Mouse (Mus musculus) midbrain, embryonic 12.5 days (tissue): ENCODE results near the gene Rnf31. TPM values are rescaled to one million over a fixed set of nuclear protein-coding genes. Genes with fewer than 3 reads are reported as not detected.
A peak's percentile ranks its signal among the peaks of the same experiment; 100 is the strongest.

Experiments used
- ATAC-seq: fragments of 200-750 bp; cut with Nextera tagmentation; 2 replicates; pipeline ENCODE4 v1.8.0; 2017; ENCODE audit warnings: low read depth, moderate TSS enrichment, moderate library complexity; ENCODE audit not compliant: low FRiP score
- H3K27ac ChIP-seq: fragments of 300-500 bp; sonication (generic); replicated peaks from 2 replicates; pipeline ENCODE4 v1.5.1; 2016; ENCODE audit warnings: mild to moderate bottlenecking
- H3K27me3 ChIP-seq: fragments of 300-500 bp; sonication (generic); 2 replicates; pipeline ENCODE4 v1.6.1; 2016; ENCODE audit warnings: mild to moderate bottlenecking
- H3K36me3 ChIP-seq: fragments of 300-500 bp; sonication (generic); 2 replicates; pipeline ENCODE4 v1.6.1; 2016
- H3K4me1 ChIP-seq: fragments of 300-500 bp; sonication (generic); 2 replicates; pipeline ENCODE4 v1.6.1; 2016
- H3K4me2 ChIP-seq: fragments of 300-500 bp; sonication (generic); replicated peaks from 2 replicates; pipeline ENCODE4 v1.6.1; 2016; ENCODE audit warnings: mild to moderate bottlenecking, moderate library complexity
- H3K4me3 ChIP-seq: fragments of 300-500 bp; sonication (generic); 2 replicates; pipeline ENCODE4 v1.5.1; 2016; ENCODE audit warnings: mild to moderate bottlenecking
- H3K9ac ChIP-seq: fragments of 300-500 bp; sonication (generic); replicated peaks from 2 replicates; pipeline ENCODE4 v1.6.1; 2016; ENCODE audit warnings: mild to moderate bottlenecking, moderate library complexity
- H3K9me3 ChIP-seq: fragments of 300-500 bp; sonication (generic); 2 replicates; pipeline ENCODE4 v1.6.1; 2016; ENCODE audit warnings: mild to moderate bottlenecking
- WGBS: fragments of 180-500 bp; shearing (Covaris S2); methylation state at CpG from one replicate; pipeline ENCODE4 v1.1.7; 2016; 5-methylcytosine and 5-hydroxymethylcytosine counted together
- polyA plus RNA-seq: library from polyadenylated mRNA; unstranded; fragments of >200 nt; fragmentation: Nextera tagmentation; extraction: Ambion mirVana; gene quantifications from 2 replicates; pipeline ENCODE4 v1.2.1, GENCODE M21; 2016

The Rnf31 gene
- polyA plus RNA-seq, 1 experiment from 2014 or later = 20.0 TPM

- H3K27ac ChIP-seq = peak overlapping the region; percentile 82
- ATAC-seq = peak; percentile 44; the same call in 1 of the 2 replicates
- peaks cover 21% of the 10 kb centered on the region for H3K36me3 ChIP-seq
- H3K4me3 ChIP-seq = peak overlapping the region; percentile 69
- H3K4me2 ChIP-seq = peak overlapping the region; percentile 90
- peak overlapping the region; percentile 81 for H3K9ac ChIP-seq
- H3K4me1 ChIP-seq = peaks cover 15% of the 10 kb centered on the region
- H3K27me3 ChIP-seq = no peaks in the 10 kb centered on the region
- no peaks in the 10 kb centered on the region for H3K9me3 ChIP-seq
- 34% methylated on average over 6 of the region's 6 CpGs for WGBS
These were observed 12.7 kb upstream of the Rnf31 start for GRCm38 (mm10) chr14:55578668-55579269.

GRCm38 (mm10) chr14:55579511-55580496, 11.7 kb upstream of the Rnf31 start:
- ATAC-seq = no peak
- 85% methylated on average over 23 of the region's 23 CpGs for WGBS
- no peaks in the 10 kb centered on the region for H3K27me3 ChIP-seq
- H3K4me3 ChIP-seq = no peak overlapping the region
- peaks cover 19% of the 10 kb centered on the region for H3K4me1 ChIP-seq
- peaks cover 21% of the 10 kb centered on the region for H3K36me3 ChIP-seq
- H3K9me3 ChIP-seq = no peaks in the 10 kb centered on the region
- no peak overlapping the region for H3K9ac ChIP-seq
- no peak overlapping the region for H3K27ac ChIP-seq
- H3K4me2 ChIP-seq = no peak overlapping the region

GRCm38 (mm10) chr14:55580731-55581130, 10.8 kb upstream of the Rnf31 start:
- H3K4me3 ChIP-seq = no peak overlapping the region
- peaks cover 21% of the 10 kb centered on the region for H3K36me3 ChIP-seq
- no peak overlapping the region for H3K4me2 ChIP-seq
- no peak overlapping the region for H3K27ac ChIP-seq
- no peaks in the 10 kb centered on the region for H3K9me3 ChIP-seq
- no peak overlapping the region for H3K9ac ChIP-seq
- no peak for ATAC-seq
- H3K27me3 ChIP-seq = no peaks in the 10 kb centered on the region
- H3K4me1 ChIP-seq = peaks cover 24% of the 10 kb centered on the region
- WGBS = 95% methylated on average over 16 of the region's 16 CpGs

- ATAC-seq = no peak
- Histone ChIP-seq H3K36me3 (peaks cover 25% of the 10 kb centered on the region), H3K4me2 (no peak overlapping the region), H3K27ac (no peak overlapping the region), H3K9ac (no peak overlapping the region), H3K9me3 (no peaks in the 10 kb centered on the region), H3K4me3 (no peak overlapping the region), H3K4me1 (peaks cover 24% of the 10 kb centered on the region), H3K27me3 (no peaks in the 10 kb centered on the region)
- 79% methylated on average over 9 of the region's 9 CpGs for WGBS
These were observed 9.4 kb upstream of the Rnf31 start for GRCm38 (mm10) chr14:55581981-55582681.

GRCm38 (mm10) chr14:55584303-55584701, 7.2 kb upstream of the Rnf31 start:
- 37% methylated on average over 5 of the region's 5 CpGs for WGBS
- Histone ChIP-seq H3K4me2 (peak overlapping the region; percentile 70), H3K36me3 (peaks cover 32% of the 10 kb centered on the region), H3K9me3 (no peaks in the 10 kb centered on the region), H3K27ac (no peak overlapping the region), H3K4me3 (peak overlapping the region; percentile 46), H3K4me1 (peaks cover 12% of the 10 kb centered on the region), H3K9ac (peak overlapping the region; percentile 63; the same call in 1 of the 2 replicates), H3K27me3 (no peaks in the 10 kb centered on the region)
- no peak for ATAC-seq

GRCm38 (mm10) chr14:55584702-55585565, 6.6 kb upstream of the Rnf31 start, which contains the start of gene Emc9:
Emc9 (minus strand) TSS chr14:55585302.
- Histone ChIP-seq H3K4me2 (peak within 1 kb of the TSS; percentile 70), H3K4me3 (peak within 1 kb of the TSS; percentile 46), H3K4me1 (peaks cover 12% of the 10 kb centered on the region), H3K9ac (peak within 1 kb of the TSS; percentile 63), H3K27me3 (no peaks in the 10 kb centered on the region), H3K36me3 (peaks cover 32% of the 10 kb centered on the region), H3K27ac (0 out of 2 replicates have a peak within 1 kb of the TSS, but pooled peaks have one; percentile 30), H3K9me3 (no peaks in the 10 kb centered on the region)
- 2% methylated on average over 43 of the region's 43 CpGs for WGBS
- peak; percentile 47; the same call in 1 of the 2 replicates for ATAC-seq

GRCm38 (mm10) chr14:55585566-55585960, 5.9 kb upstream of the Rnf31 start:
- Histone ChIP-seq H3K9ac (no peak overlapping the region), H3K27me3 (no peaks in the 10 kb centered on the region), H3K36me3 (peaks cover 25% of the 10 kb centered on the region), H3K4me1 (peaks cover 18% of the 10 kb centered on the region), H3K4me2 (peak overlapping the region; percentile 70), H3K9me3 (no peaks in the 10 kb centered on the region), H3K27ac (no peak overlapping the region), H3K4me3 (no peak overlapping the region; the same call in 1 of the 2 replicates)
- ATAC-seq = no peak
- 63% methylated on average over 6 of the region's 6 CpGs for WGBS

- Histone ChIP-seq H3K4me1 (peaks cover 19% of the 10 kb centered on the region), H3K27ac (no peak overlapping the region), H3K4me2 (no peak overlapping the region), H3K27me3 (no peaks in the 10 kb centered on the region), H3K9ac (no peak overlapping the region), H3K9me3 (no peaks in the 10 kb centered on the region), H3K4me3 (no peak overlapping the region), H3K36me3 (peaks cover 19% of the 10 kb centered on the region)
- no peak for ATAC-seq
- 87% methylated on average over 2 of the region's 2 CpGs for WGBS
These were observed 5.4 kb upstream of the Rnf31 start for GRCm38 (mm10) chr14:55586149-55586548.

GRCm38 (mm10) chr14:55589271-55589670, 2.2 kb upstream of the Rnf31 start:
- 88% methylated on average over 5 of the region's 5 CpGs for WGBS
- Histone ChIP-seq H3K4me2 (no peak overlapping the region), H3K36me3 (peaks cover 11% of the 10 kb centered on the region; the same call in 1 of the 2 replicates), H3K4me1 (peaks cover 36% of the 10 kb centered on the region), H3K4me3 (no peak overlapping the region), H3K27ac (no peak overlapping the region), H3K9ac (no peak overlapping the region), H3K9me3 (no peaks in the 10 kb centered on the region), H3K27me3 (no peaks in the 10 kb centered on the region)
- ATAC-seq = no peak

GRCm38 (mm10) chr14:55589771-55590448, 1.6 kb upstream of the Rnf31 start:
- peak overlapping the region; percentile 87 for H3K4me3 ChIP-seq
- H3K4me2 ChIP-seq = peak overlapping the region; percentile 79
- H3K36me3 ChIP-seq = peaks cover 15% of the 10 kb centered on the region
- no peaks in the 10 kb centered on the region for H3K27me3 ChIP-seq
- H3K4me1 ChIP-seq = peaks cover 32% of the 10 kb centered on the region
- ATAC-seq = no peak
- 90% methylated on average over 11 of the region's 11 CpGs for WGBS
- H3K27ac ChIP-seq = peak overlapping the region; percentile 92; the same call in 1 of the 2 replicates
- peak overlapping the region; percentile 90 for H3K9ac ChIP-seq
- no peaks in the 10 kb centered on the region for H3K9me3 ChIP-seq
